Mouse (Mus musculus) thymus, postnatal 36 days (tissue): Measurements from ENCODE around the gene Ntn5.
A peak's percentile ranks its signal among the peaks of the same experiment; 100 is the strongest.
"Not testable (repeated sequence)": the region's sequence is repeated elsewhere in the genome, so short reads cannot be mapped to it uniquely, and the experiment has no call there.

Experiments used
- DNase-seq, 2 experiments: peaks; one replicate each; pipeline ENCODE4 v3.0.0; 2022; ENCODE audit warnings: mixed read lengths in 2 of 2

The Ntn5 gene

GRCm38 (mm10) chr7:45660746-45661478 lies 22.9 kb upstream of the Ntn5 start:
- DNase-seq = no peak

GRCm38 (mm10) chr7:45661702-45662101 lies 22.1 kb upstream of the Ntn5 start:
- DNase-seq = not testable (repeated sequence)

GRCm38 (mm10) chr7:45665303-45666138 lies 18.3 kb upstream of the Ntn5 start:
- no peak for DNase-seq

- DNase-seq = no peak
Measured at GRCm38 (mm10) chr7:45666161-45666560, 17.7 kb upstream of the Ntn5 start, which contains the start of gene Fut2. Gene Fut2 (minus strand): TSS chr7:45666394.

- no peak for DNase-seq
Measured at GRCm38 (mm10) chr7:45667761-45668160, 16.1 kb upstream of the Ntn5 start.

GRCm38 (mm10) chr7:45668921-45669320 lies 14.9 kb upstream of the Ntn5 start:
- no peak for DNase-seq

- DNase-seq = no peak
Measured at GRCm38 (mm10) chr7:45677627-45678295, 6.1 kb upstream of the Ntn5 start.

GRCm38 (mm10) chr7:45678513-45678912 lies 5.3 kb upstream of the Ntn5 start:
- DNase-seq = no peak

- no peak for DNase-seq
Measured at GRCm38 (mm10) chr7:45679966-45680621, 3.7 kb upstream of the Ntn5 start.

GRCm38 (mm10) chr7:45681046-45681736 lies 2.6 kb upstream of the Ntn5 start:
- no peak for DNase-seq

GRCm38 (mm10) chr7:45682144-45683126 lies 1.4 kb upstream of the Ntn5 start:
- DNase-seq = peak; percentile 81 to 83

- no peak for DNase-seq
Measured at GRCm38 (mm10) chr7:45685811-45686210, 2.0 kb downstream of the Ntn5 start.

GRCm38 (mm10) chr7:45686841-45687240 lies 3.0 kb downstream of the Ntn5 start:
- DNase-seq = no peak

GRCm38 (mm10) chr7:45689099-45689498 lies 5.3 kb downstream of the Ntn5 start:
- no peak for DNase-seq

- DNase-seq = no peak
Measured at GRCm38 (mm10) chr7:45689800-45690199, 6.0 kb downstream of the Ntn5 start.

GRCm38 (mm10) chr7:45692364-45692763 lies 8.5 kb downstream of the Ntn5 start:
- no peak for DNase-seq

GRCm38 (mm10) chr7:45693921-45694591 lies 10.2 kb downstream of the Ntn5 start, which contains the start of gene Sec1:
Gene Sec1 (minus strand): TSS chr7:45694402.
- no peak for DNase-seq

GRCm38 (mm10) chr7:45695098-45695497 lies 11.3 kb downstream of the Ntn5 start:
- DNase-seq = peak in 1 of 2 experiments; percentile 65

GRCm38 (mm10) chr7:45697894-45698293 lies 14.1 kb downstream of the Ntn5 start:
- no peak for DNase-seq

- peak in 1 of 2 experiments; percentile 30 for DNase-seq
Measured at GRCm38 (mm10) chr7:45699523-45700141, 15.8 kb downstream of the Ntn5 start, which contains the start of gene Car11. Gene Car11 (plus strand): TSS chr7:45699843.
